Mouse (Mus musculus) forebrain, embryonic 16.5 days (tissue): ENCODE measurements around the gene Sult1a1. TPM values are rescaled to one million over a fixed set of nuclear protein-coding genes. Genes with fewer than 3 reads are reported as not detected.

Source experiments
- ATAC-seq: fragments of 200-750 bp; cut with Nextera tagmentation; 2 replicates; pipeline ENCODE4 v1.8.0; 2017; ENCODE audit warnings: mild to moderate bottlenecking, moderate library complexity
- H3K27ac ChIP-seq: fragments of 300-500 bp; sonication (generic); 2 replicates; pipeline ENCODE4 v1.5.1; 2014; ENCODE audit warnings: low read length, control low read depth
- H3K27me3 ChIP-seq: fragments of 300-500 bp; sonication (generic); replicated peaks from 2 replicates; pipeline ENCODE4 v1.6.1; 2014; ENCODE audit warnings: low read length; ENCODE audit not compliant: control insufficient read depth, insufficient read depth
- H3K36me3 ChIP-seq: fragments of 300-500 bp; sonication (generic); 2 replicates; pipeline ENCODE4 v1.6.1; 2014; ENCODE audit not compliant: control insufficient read depth, insufficient read depth
- H3K4me1 ChIP-seq: fragments of 300-500 bp; sonication (generic); replicated peaks from 2 replicates; pipeline ENCODE4 v1.6.1; 2014; ENCODE audit warnings: low read length; ENCODE audit not compliant: control insufficient read depth, insufficient read depth
- H3K4me2 ChIP-seq: fragments of 300-500 bp; sonication (generic); 2 replicates; pipeline ENCODE4 v1.6.1; 2014; ENCODE audit warnings: mild to moderate bottlenecking, low read length, control low read depth
- H3K4me3 ChIP-seq: fragments of 300-500 bp; sonication (generic); replicated peaks from 2 replicates; pipeline ENCODE4 v1.5.1; 2014; ENCODE audit warnings: mild to moderate bottlenecking, low read length, control low read depth
- H3K9ac ChIP-seq: fragments of 300-500 bp; sonication (generic); replicated peaks from 2 replicates; pipeline ENCODE4 v1.6.1; 2014; ENCODE audit warnings: low read depth, low read length, control low read depth
- H3K9me3 ChIP-seq: fragments of 300-500 bp; sonication (generic); 2 replicates; pipeline ENCODE4 v1.6.1; 2016; ENCODE audit warnings: low read length; ENCODE audit not compliant: control insufficient read depth
- WGBS: fragments of 180-500 bp; shearing (Covaris S2); extraction: QIAGEN DNeasy Blood & Tissue Kit; methylation state at CpG from one replicate; pipeline ENCODE4 v1.1.7; 2014; 5-methylcytosine and 5-hydroxymethylcytosine counted together
- polyA plus RNA-seq: library from polyadenylated mRNA; unstranded; fragments of >200 nt; fragmentation: Nextera tagmentation; extraction: Ambion mirVana; gene quantifications from 2 replicates; pipeline ENCODE4 v1.2.1, GENCODE M21; 2015

Gene Sult1a1
- polyA plus RNA-seq, 1 experiment from 2014 or later, result 4.3 TPM

- H3K4me1 ChIP-seq, result no peaks in the 10 kb centered on the region
- no peaks in the 10 kb centered on the region for H3K9me3 ChIP-seq
- H3K27ac ChIP-seq, result no peak overlapping the region
- H3K36me3 ChIP-seq, result no peaks in the 10 kb centered on the region
- H3K27me3 ChIP-seq, result no peaks in the 10 kb centered on the region
- H3K9ac ChIP-seq, result no peak overlapping the region
- no peak overlapping the region for H3K4me2 ChIP-seq
- no peak overlapping the region for H3K4me3 ChIP-seq
- no peak for ATAC-seq
- WGBS, result 80% methylated on average over 3 of the region's 3 CpGs
Measured at GRCm38 (mm10) chr7:126625807-126626600, 50.2 kb downstream of the Sult1a1 start.

DNA sequence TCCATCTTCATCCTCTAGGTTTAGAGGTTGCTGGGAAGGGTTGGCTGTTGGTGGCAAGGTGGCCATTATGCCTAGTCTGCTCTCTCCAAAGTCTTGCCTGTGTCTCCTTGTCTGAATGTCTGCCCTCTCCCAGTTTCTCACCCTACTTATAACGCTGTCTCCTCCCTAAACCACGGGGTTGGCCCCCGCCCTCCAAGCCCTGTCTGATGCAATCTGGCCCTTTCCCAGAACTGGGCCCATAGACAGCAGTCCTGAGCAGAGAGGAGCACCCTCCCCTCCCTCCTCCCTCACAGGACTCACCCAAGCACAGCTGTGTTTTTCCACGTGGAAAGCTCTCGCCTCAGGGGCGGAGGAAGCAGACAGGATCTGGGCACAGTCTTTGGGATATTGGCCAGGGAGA is 50.9 kb downstream of the Sult1a1 start:
- Histone ChIP-seq H3K4me3 (no peak overlapping the region), H3K9me3 (no peaks in the 10 kb centered on the region), H3K27ac (no peak overlapping the region), H3K36me3 (no peaks in the 10 kb centered on the region), H3K9ac (no peak overlapping the region), H3K27me3 (no peaks in the 10 kb centered on the region), H3K4me1 (no peaks in the 10 kb centered on the region), H3K4me2 (no peak overlapping the region)
- WGBS, result 59% methylated on average over 6 of the region's 6 CpGs
- ATAC-seq, result no peak

- Histone ChIP-seq H3K27me3 (no peaks in the 10 kb centered on the region), H3K4me1 (no peaks in the 10 kb centered on the region), H3K4me3 (no peak overlapping the region), H3K9me3 (no peaks in the 10 kb centered on the region), H3K4me2 (no peak overlapping the region), H3K36me3 (no peaks in the 10 kb centered on the region), H3K9ac (no peak overlapping the region), H3K27ac (no peak overlapping the region)
- WGBS, result 73% methylated on average over 16 of the region's 16 CpGs
- ATAC-seq, result no peak
Measured at GRCm38 (mm10) chr7:126624774-126625173, 51.5 kb downstream of the Sult1a1 start.

GRCm38 (mm10) chr7:126623381-126623780 is 52.9 kb downstream of the Sult1a1 start:
- Histone ChIP-seq H3K4me2 (no peak overlapping the region), H3K4me1 (no peaks in the 10 kb centered on the region), H3K9ac (no peak overlapping the region), H3K36me3 (no peaks in the 10 kb centered on the region), H3K9me3 (no peaks in the 10 kb centered on the region), H3K27ac (no peak overlapping the region), H3K27me3 (no peaks in the 10 kb centered on the region), H3K4me3 (no peak overlapping the region)
- 90% methylated on average over 1 of the region's 1 CpGs for WGBS
- ATAC-seq, result no peak

Other genes with a start within 250 kb of the Sult1a1 start
- 24.4 and 26.5 TPM in 2 replicates for gene Rabep2, start 247.7 kb downstream of the Sult1a1 start, polyA plus RNA-seq
- 0.30 and 0.51 TPM in 2 replicates for gene Atp2a1, start 213.3 kb downstream of the Sult1a1 start, polyA plus RNA-seq
- gene Sh2b1, start 201.0 kb downstream of the Sult1a1 start, polyA plus RNA-seq, result 71.2 and 73.9 TPM in 2 replicates
- 131 and 140 TPM in 2 replicates for gene Tufm, start 189.1 kb downstream of the Sult1a1 start, polyA plus RNA-seq
- gene Atxn2l, start 173.0 kb downstream of the Sult1a1 start, polyA plus RNA-seq, result 65.4 and 69.9 TPM in 2 replicates
- gene Eif3c, start 110.0 kb downstream of the Sult1a1 start, polyA plus RNA-seq, result 181 and 190 TPM in 2 replicates
- 0.29 and 0.77 TPM in 2 replicates for gene Apobr, start 91.5 kb downstream of the Sult1a1 start, polyA plus RNA-seq
- gene Cln3, start 90.6 kb downstream of the Sult1a1 start, polyA plus RNA-seq, result 34.4 and 37.3 TPM in 2 replicates
- not detected in 2 replicates for gene Il27, start 81.5 kb downstream of the Sult1a1 start, polyA plus RNA-seq
- gene Nupr1, start 45.6 kb downstream of the Sult1a1 start, polyA plus RNA-seq, result 5.2 and 5.7 TPM in 2 replicates
- 55.8 and 57.5 TPM in 2 replicates for gene Sgf29, start 27.1 kb downstream of the Sult1a1 start, polyA plus RNA-seq
- 124 and 132 TPM in 2 replicates for gene Bola2, start 19.0 kb upstream of the Sult1a1 start, polyA plus RNA-seq
- gene Slx1b, start 19.4 kb upstream of the Sult1a1 start, polyA plus RNA-seq, result 14.4 and 20.3 TPM in 2 replicates
- gene Coro1a, start 31.4 kb upstream of the Sult1a1 start, polyA plus RNA-seq, result 109 and 119 TPM in 2 replicates
- 98.2 and 100.0 TPM in 2 replicates for gene Mapk3, start 83.2 kb upstream of the Sult1a1 start, polyA plus RNA-seq
- gene Gdpd3, start 89.9 kb upstream of the Sult1a1 start, polyA plus RNA-seq, result 1.3 and 2.6 TPM in 2 replicates
- gene Ypel3, start 100.5 kb upstream of the Sult1a1 start, polyA plus RNA-seq, result 199 and 202 TPM in 2 replicates
- gene Tbx6, start 105.1 kb upstream of the Sult1a1 start, polyA plus RNA-seq, result 0.73 and 0.86 TPM in 2 replicates
- 196 and 202 TPM in 2 replicates for gene Ppp4c, start 116.1 kb upstream of the Sult1a1 start, polyA plus RNA-seq
- 32.8 and 40.4 TPM in 2 replicates for gene Fam57b, start 121.2 kb upstream of the Sult1a1 start, polyA plus RNA-seq
- gene 4930451I11Rik, start 155.2 kb upstream of the Sult1a1 start, polyA plus RNA-seq, result not detected in 2 replicates
- 10.8 and 14.3 TPM in 2 replicates for gene Doc2a, start 171.0 kb upstream of the Sult1a1 start, polyA plus RNA-seq
- gene Hirip3, start 185.5 kb upstream of the Sult1a1 start, polyA plus RNA-seq, result 25.6 and 28.1 TPM in 2 replicates
- gene Ino80e, start 185.9 kb upstream of the Sult1a1 start, polyA plus RNA-seq, result 95.1 and 97.9 TPM in 2 replicates
- gene Taok2, start 208.3 kb upstream of the Sult1a1 start, polyA plus RNA-seq, result 55.3 and 65.6 TPM in 2 replicates
- gene Tmem219, start 246.5 kb upstream of the Sult1a1 start, polyA plus RNA-seq, result 33.3 and 37.3 TPM in 2 replicates